Mouse (Mus musculus): ENCODE results near the gene Fam213b. TPM values are rescaled to one million over a fixed set of nuclear protein-coding genes. Genes with fewer than 3 reads are reported as not detected.

The Fam213b gene
- total RNA-seq, 2 experiments from 2014 or later, result 54.8 to 58.7 TPM

DNA sequence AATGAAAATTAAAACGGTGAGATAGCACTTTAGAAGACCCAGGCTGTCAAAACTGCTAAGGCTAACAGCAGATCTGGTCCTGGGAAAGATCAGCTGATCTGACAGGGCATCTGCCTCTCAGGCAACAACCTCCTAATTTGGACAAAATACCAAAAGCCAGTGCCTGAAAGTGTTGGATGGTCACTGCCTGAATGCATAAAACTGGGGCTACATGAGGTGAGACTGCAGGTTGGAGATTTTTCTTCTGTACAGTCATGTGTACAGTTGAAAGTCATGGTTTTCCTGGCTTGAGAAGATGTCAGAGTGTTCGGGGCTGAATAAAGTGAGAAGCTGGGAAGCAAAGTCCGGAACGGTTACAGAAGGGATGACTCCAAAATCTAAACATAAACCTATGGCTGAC, 45.1 kb downstream of the Fam213b start:
- DNase-seq (ENCODE audit: low spot score in 2 of 2), result no peak

DNA sequence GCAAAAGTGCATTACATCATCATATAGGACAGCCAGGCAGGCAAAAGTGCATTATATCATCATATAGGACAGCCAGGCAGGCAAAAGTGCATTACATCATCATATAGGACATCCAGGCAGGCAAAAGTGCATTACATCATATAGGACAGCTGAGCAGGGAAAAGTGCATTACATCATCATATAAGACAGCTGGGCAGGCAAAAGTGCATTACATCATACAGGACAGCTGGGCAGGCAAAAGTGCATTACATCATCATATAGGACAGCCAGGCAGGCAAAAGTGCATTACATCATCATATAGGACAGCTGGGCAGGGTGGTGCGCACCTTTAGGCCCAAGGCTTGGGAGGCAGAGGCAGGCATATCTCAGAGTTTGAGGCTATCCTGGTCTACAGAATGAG, 46.2 kb downstream of the Fam213b start:
- DNase-seq (ENCODE audit: low spot score in 2 of 2), result no peak

Other genes starting within 250 kb of the Fam213b start
- not detected for gene Actrt2, start 231.3 kb downstream of the Fam213b start, total RNA-seq (2021)
- gene Ttc34, start 61.7 kb downstream of the Fam213b start, total RNA-seq (2021), result 1 to 10 TPM; 3.1 to 3.3 TPM
- under 1 TPM; 0.20 to 0.25 TPM for gene Mmel1, start 29.6 kb downstream of the Fam213b start, total RNA-seq (2021)
- gene Tnfrsf14, start 29.4 kb upstream of the Fam213b start, total RNA-seq (2021), result 1 to 10 TPM in 1 of 2 experiments, under 1 TPM in 1; 0.94 to 1.2 TPM
- 10 to 100 TPM; 15.5 to 25.8 TPM for gene Hes5, start 61.8 kb upstream of the Fam213b start, total RNA-seq (2021)
- 10 to 100 TPM; 36.0 to 37.7 TPM for gene Pank4, start 65.0 kb upstream of the Fam213b start, total RNA-seq (2021)
- gene Plch2, start 157.6 kb upstream of the Fam213b start, total RNA-seq (2021), result 100 to 1,000 TPM in 1 of 2 experiments, 10 to 100 TPM in 1; 93.4 to 102 TPM
- gene Pex10, start 167.9 kb upstream of the Fam213b start, total RNA-seq (2021), result 10 to 100 TPM; 21.5 to 22.0 TPM
- gene Rer1, start 187.2 kb upstream of the Fam213b start, total RNA-seq (2021), result 10 to 100 TPM; 63.4 to 65.5 TPM
- 10 to 100 TPM in 1 of 2 experiments, 1 to 10 TPM in 1; 9.3 to 11.3 TPM for gene Morn1, start 187.4 kb upstream of the Fam213b start, total RNA-seq (2021)

All from layer of hippocampus, adult 18-20 months (tissue).